8 mouse cellular contexts compared by ENCODE assay signal in the genomic region with DNA sequence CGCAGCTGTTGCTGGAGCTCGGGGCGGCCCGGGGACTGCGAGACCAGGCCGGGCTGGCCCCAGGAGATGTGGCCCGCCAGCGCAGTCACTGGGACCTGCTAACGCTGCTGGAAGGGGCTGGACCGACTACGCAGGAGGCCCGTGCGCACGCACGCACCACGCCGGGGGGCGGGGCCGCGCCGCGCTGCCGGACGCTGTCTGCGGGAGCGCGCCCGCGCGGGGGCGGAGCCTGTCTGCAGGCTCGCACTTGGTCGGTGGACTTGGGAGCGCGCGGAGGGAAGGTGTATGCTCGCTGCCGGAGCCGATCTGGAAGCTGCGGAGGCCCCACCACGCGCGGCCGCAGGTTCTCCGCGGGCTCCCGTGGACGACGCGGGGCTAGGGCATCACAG. TPM values are rescaled to one million over a fixed set of nuclear protein-coding genes. Genes with fewer than 3 reads are reported as not detected.
DNase-seq lines count a peak whose midpoint lies in the region; ATAC-seq lines count a peak whose summit lies in the region.

No protein-coding gene starts in this region.

- WGBS in intestine, embryonic 15.5 days = under 1% methylated on average over 50 of the region's 50 CpGs

- H3K4me3 ChIP-seq in intestine, embryonic 15.5 days (replicated peaks) = peak overlapping the region; percentile 65

- no peaks in the 10 kb centered on the region for H3K9me3 ChIP-seq in intestine, embryonic 15.5 days

- H3K36me3 ChIP-seq in intestine, embryonic 15.5 days = no peaks in the 10 kb centered on the region

- peak overlapping the region; percentile 82 for H3K4me2 ChIP-seq in intestine, embryonic 15.5 days (replicated peaks)

- H3K27ac ChIP-seq in intestine, embryonic 15.5 days = peak overlapping the region; percentile 94

- intact Hi-C loops in left cerebral cortex, postnatal 25 days (cut with DNase I) = loop anchor here (1.0 kb wide), 1 partner anchor 465 kb away; a partner anchor contains a TSS

- ATAC-seq in intestine, embryonic 15.5 days = peak; percentile 90

- DNase-seq in adrenal gland, adult 18-20 months (ENCODE audit: low spot score in 2 of 2) = peak; percentile 97 to 98
- DNase-seq in embryo, embryonic 11 days = peak; percentile 98
- peak; percentile 97 for DNase-seq in gastrocnemius, postnatal 25 days
- DNase-seq in left cerebral cortex, postnatal 25 days (ENCODE audit: low spot score in 2 of 2) = peak; percentile 99
- DNase-seq in mesoderm, embryonic 11.5 days (ENCODE audit: low read depth, low spot score) = peak; percentile 95
- DNase-seq in right cerebral cortex, postnatal 25 days = peak; percentile 100
- peak; percentile 95 to 99 for DNase-seq in urinary bladder, postnatal 36 days (ENCODE audit: low spot score in 2 of 2)

- H3K27me3 ChIP-seq in intestine, embryonic 15.5 days (replicated peaks) = no peaks in the 10 kb centered on the region

- H3K4me1 ChIP-seq in intestine, embryonic 15.5 days (replicated peaks) = peaks cover 43% of the 10 kb centered on the region

- H3K9ac ChIP-seq in intestine, embryonic 15.5 days = peak overlapping the region; percentile 96

RNA-seq across cellular contexts. Expression of a gene that starts 2.2 kb away (rescaled TPM):
- total RNA-seq in adrenal gland, adult 18-20 months (2021) = 1 to 10 TPM; 4.8 to 7.3 TPM
- total RNA-seq in gastrocnemius, postnatal 25 days (2021) = 1 to 10 TPM; 2.3 to 2.6 TPM
- polyA plus RNA-seq in intestine, embryonic 15.5 days (2015; fragmentation: Nextera tagmentation; extraction: Ambion mirVana) = 10.1 TPM in 2 replicates
- total RNA-seq in left cerebral cortex, postnatal 25 days (2021) = 1 to 10 TPM; 1.9 to 2.9 TPM

RNA-seq across cellular contexts. Expression of a gene that starts 3.6 kb away (rescaled TPM):
- total RNA-seq in adrenal gland, adult 18-20 months (2021) = 10 to 100 TPM; 32.4 to 40.9 TPM
- 10 to 100 TPM; 12.1 to 13.6 TPM for total RNA-seq in gastrocnemius, postnatal 25 days (2021)
- 8.0 and 8.8 TPM in 2 replicates for polyA plus RNA-seq in intestine, embryonic 15.5 days (2015; fragmentation: Nextera tagmentation; extraction: Ambion mirVana)
- total RNA-seq in left cerebral cortex, postnatal 25 days (2021) = 10 to 100 TPM; 52.7 to 56.1 TPM

RNA-seq across cellular contexts. Expression of a gene that starts 10.2 kb away (rescaled TPM):
- under 1 TPM; 0.73 to 0.86 TPM for total RNA-seq in adrenal gland, adult 18-20 months (2021)
- under 1 TPM in 1 of 2 experiments, not detected in 1; 0.24 TPM for total RNA-seq in gastrocnemius, postnatal 25 days (2021)
- polyA plus RNA-seq in intestine, embryonic 15.5 days (2015; fragmentation: Nextera tagmentation; extraction: Ambion mirVana) = 2.7 and 3.0 TPM in 2 replicates
- total RNA-seq in left cerebral cortex, postnatal 25 days (2021) = under 1 TPM; 0.55 to 0.71 TPM

RNA-seq across cellular contexts. Expression of a gene that starts 16.1 kb away (rescaled TPM):
- 10 to 100 TPM; 71.8 to 86.7 TPM for total RNA-seq in adrenal gland, adult 18-20 months (2021)
- 10 to 100 TPM; 16.4 to 19.2 TPM for total RNA-seq in gastrocnemius, postnatal 25 days (2021)
- 165 and 174 TPM in 2 replicates for polyA plus RNA-seq in intestine, embryonic 15.5 days (2015; fragmentation: Nextera tagmentation; extraction: Ambion mirVana)
- 10 to 100 TPM; 71.4 to 76.3 TPM for total RNA-seq in left cerebral cortex, postnatal 25 days (2021)

RNA-seq across cellular contexts. Expression of a gene that starts 16.6 kb away (rescaled TPM):
- total RNA-seq in adrenal gland, adult 18-20 months (2021) = 100 to 1,000 TPM; 106 to 112 TPM
- total RNA-seq in gastrocnemius, postnatal 25 days (2021) = 10 to 100 TPM; 53.6 to 56.9 TPM
- 51.2 and 60.8 TPM in 2 replicates for polyA plus RNA-seq in intestine, embryonic 15.5 days (2015; fragmentation: Nextera tagmentation; extraction: Ambion mirVana)
- total RNA-seq in left cerebral cortex, postnatal 25 days (2021) = 100 to 1,000 TPM; 169 to 174 TPM

Comparison
In these comparisons a context has a peak if more than half of its experiments do, and no peak if none do; other contexts are left out.
1. Peak in every context shown above with its lines: DNase-seq, ATAC-seq, H3K4me3 ChIP-seq and H3K27ac ChIP-seq.